Mouse (Mus musculus) central nervous system, embryonic 11.5 days (tissue): Measurements from ENCODE around the gene Ankdd1a. TPM values are rescaled to one million over a fixed set of nuclear protein-coding genes. Genes with fewer than 3 reads are reported as not detected.

ENCODE experiments used
- polyA plus RNA-seq: library from polyadenylated mRNA; depleted of rRNA; stranded (reverse); fragments of >200 nt; gene quantifications from 2 replicates; pipeline ENCODE4 v1.2.3, GENCODE M21; 2012; rRNA removed

The Ankdd1a gene
- polyA plus RNA-seq, result 0.29 and 0.35 TPM in 2 replicates

DNA sequence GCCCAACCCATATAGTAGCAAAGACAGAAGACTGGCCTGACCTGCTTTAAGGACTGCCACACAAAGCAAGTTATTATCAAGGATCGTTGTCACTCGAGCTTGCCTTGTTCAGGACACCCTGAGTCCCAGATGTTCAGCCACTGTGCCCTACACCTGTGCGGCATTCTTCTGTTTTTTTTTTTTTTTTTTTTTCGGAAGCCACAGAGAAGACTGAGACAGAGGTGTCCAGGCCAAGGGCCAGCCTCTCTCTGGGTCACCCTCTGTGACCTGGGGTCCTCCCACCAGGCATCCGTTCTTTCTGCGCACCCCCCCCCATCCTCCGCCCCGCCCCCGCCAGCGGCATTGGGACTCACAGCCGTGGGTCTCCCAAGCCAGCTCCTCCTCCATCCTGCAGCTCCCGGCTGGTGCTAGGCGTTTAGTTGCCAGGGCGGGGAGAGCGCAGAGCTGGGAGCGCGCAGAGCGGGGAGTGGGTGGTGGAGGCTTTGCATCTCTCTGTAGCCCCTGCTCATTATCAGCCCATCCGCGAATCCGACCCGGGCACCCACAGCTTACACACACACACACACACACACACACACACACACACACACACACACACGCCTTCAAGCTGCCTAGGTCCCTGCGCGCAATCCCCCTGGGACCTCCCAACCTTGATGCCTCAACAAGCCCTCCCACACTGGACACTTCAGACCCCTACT, at the start of gene Ankdd1a:
Gene Ankdd1a (minus strand): TSS at position 387 of the 698 bp plus-strand sequence.

DNA sequence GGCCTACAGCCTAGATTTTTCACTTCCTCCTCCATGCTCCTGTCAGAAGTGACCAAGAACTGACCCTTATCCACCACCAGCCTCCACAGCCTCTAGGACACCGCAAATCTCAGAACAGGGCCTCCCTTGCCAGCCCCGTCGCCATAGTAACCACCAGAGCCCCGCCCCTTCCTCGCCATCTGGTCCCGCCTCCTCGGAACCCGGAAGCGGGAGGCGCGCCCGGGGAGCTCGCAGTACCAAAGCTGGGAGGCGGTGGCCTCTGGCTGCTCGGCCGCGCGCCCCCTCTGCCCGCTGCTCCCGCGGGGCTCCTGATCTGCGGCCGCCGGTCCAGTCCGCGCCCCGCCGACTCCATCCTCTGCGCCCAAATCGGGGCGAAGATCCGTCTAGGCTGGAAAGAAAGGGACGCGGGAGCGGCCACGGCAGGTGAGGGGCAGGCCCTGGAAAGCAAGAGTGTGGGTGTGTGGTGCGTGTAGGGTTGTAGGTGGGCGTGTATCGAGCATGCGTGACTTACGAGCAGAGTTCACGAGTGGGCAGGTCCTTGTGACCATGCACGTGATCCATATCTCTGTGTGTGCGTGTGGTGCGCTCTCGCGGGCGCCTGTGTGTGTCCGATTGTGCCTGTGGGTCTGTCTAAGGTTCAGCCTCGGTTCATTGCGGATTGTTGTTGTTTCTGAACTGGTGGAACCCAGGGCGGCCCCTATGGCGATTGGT, 59.1 kb downstream of the Ankdd1a start, which contains the start of gene Spg21:
Gene Spg21 (plus strand): TSS at position 216 of the 711 bp plus-strand sequence.

Other genes starting within 250 kb of the Ankdd1a start
- 20.4 and 24.5 TPM in 2 replicates for gene Clpx, start 225.9 kb downstream of the Ankdd1a start, polyA plus RNA-seq
- 16.7 and 44.2 TPM in 2 replicates for gene Pdcd7, start 174.1 kb downstream of the Ankdd1a start, polyA plus RNA-seq
- gene Ubap1l, start 159.2 kb downstream of the Ankdd1a start, polyA plus RNA-seq, result 0.93 and 1.6 TPM in 2 replicates
- 0.16 and 0.80 TPM in 2 replicates for gene Kbtbd13, start 128.5 kb downstream of the Ankdd1a start, polyA plus RNA-seq
- 4.2 and 7.0 TPM in 2 replicates for gene Rasl12, start 121.7 kb downstream of the Ankdd1a start, polyA plus RNA-seq
- gene Slc51b, start 97.2 kb downstream of the Ankdd1a start, polyA plus RNA-seq, result not detected in 2 replicates
- gene Mtfmt, start 84.4 kb downstream of the Ankdd1a start, polyA plus RNA-seq, result 19.5 and 22.7 TPM in 2 replicates
- 30.1 and 51.0 TPM in 2 replicates for gene Spg21, start 59.2 kb downstream of the Ankdd1a start, polyA plus RNA-seq
- gene Plekho2, start 59.8 kb upstream of the Ankdd1a start, polyA plus RNA-seq, result 8.0 and 9.3 TPM in 2 replicates
- 22.5 and 33.7 TPM in 2 replicates for gene Pif1, start 67.0 kb upstream of the Ankdd1a start, polyA plus RNA-seq
- 13.3 and 23.0 TPM in 2 replicates for gene Rbpms2, start 109.5 kb upstream of the Ankdd1a start, polyA plus RNA-seq
- gene Oaz2, start 147.8 kb upstream of the Ankdd1a start, polyA plus RNA-seq, result 124 and 152 TPM in 2 replicates